Mouse (Mus musculus) neural tube, embryonic 11.5 days (tissue): ENCODE data around the gene Opn1sw. TPM values are rescaled to one million over a fixed set of nuclear protein-coding genes. Genes with fewer than 3 reads are reported as not detected.

ENCODE experiments used
- ATAC-seq: fragments of 200-750 bp; cut with Nextera tagmentation; 2 replicates; pipeline ENCODE4 v1.8.0; 2017; ENCODE audit warnings: moderate number of reproducible peaks, mild to moderate bottlenecking, moderate TSS enrichment, moderate library complexity; ENCODE audit not compliant: insufficient read depth, low FRiP score, low TSS enrichment
- DNase-seq: peaks from one replicate; pipeline ENCODE4 v3.0.0-alpha.2; 2015; ENCODE audit warnings: low spot score
- H3K27ac ChIP-seq: fragments of 300-500 bp; sonication (generic); 2 replicates; pipeline ENCODE4 v1.5.1; 2014; ENCODE audit warnings: low read depth, mild to moderate bottlenecking, low read length
- H3K27me3 ChIP-seq: fragments of 300-500 bp; sonication (generic); 2 replicates; pipeline ENCODE4 v1.6.1; 2014; ENCODE audit warnings: mild to moderate bottlenecking, low read length, mixed read lengths; ENCODE audit not compliant: control insufficient read depth, insufficient read depth
- H3K36me3 ChIP-seq: fragments of 300-500 bp; sonication (generic); 2 replicates; pipeline ENCODE4 v1.6.1; 2014; ENCODE audit warnings: mild to moderate bottlenecking, low read length, moderate library complexity, mixed read lengths; ENCODE audit not compliant: control insufficient read depth, insufficient read depth
- H3K4me1 ChIP-seq: fragments of 300-500 bp; sonication (generic); 2 replicates; pipeline ENCODE4 v1.6.1; 2014; ENCODE audit warnings: low read length, mixed read lengths; ENCODE audit not compliant: control insufficient read depth, insufficient read depth
- H3K4me2 ChIP-seq: fragments of 300-500 bp; sonication (generic); 2 replicates; pipeline ENCODE4 v1.6.1; 2014; ENCODE audit warnings: low read depth, mild to moderate bottlenecking, moderate library complexity
- H3K4me3 ChIP-seq: fragments of 300-500 bp; sonication (generic); 2 replicates; pipeline ENCODE4 v1.5.1; 2014; ENCODE audit warnings: low read depth, low read length
- H3K9ac ChIP-seq: fragments of 300-500 bp; sonication (generic); 2 replicates; pipeline ENCODE4 v1.6.1; 2014; ENCODE audit warnings: mild to moderate bottlenecking, low read length
- H3K9me3 ChIP-seq: fragments of 300-500 bp; sonication (generic); 2 replicates; pipeline ENCODE4 v1.6.1; 2016; ENCODE audit warnings: low read length; ENCODE audit not compliant: control insufficient read depth
- WGBS: fragments of 180-500 bp; shearing (Covaris S2); extraction: QIAGEN DNeasy Blood & Tissue Kit; methylation state at CpG from one replicate; pipeline ENCODE4 v1.1.7; 2014; 5-methylcytosine and 5-hydroxymethylcytosine counted together
- polyA plus RNA-seq: library from polyadenylated mRNA; unstranded; fragments of >200 nt; fragmentation: Nextera tagmentation; extraction: Ambion mirVana; gene quantifications from 2 replicates; pipeline ENCODE4 v1.2.1, GENCODE M21; 2014

Opn1sw gene
- polyA plus RNA-seq, 1 experiment from 2014 or later = 0.20 TPM

DNA sequence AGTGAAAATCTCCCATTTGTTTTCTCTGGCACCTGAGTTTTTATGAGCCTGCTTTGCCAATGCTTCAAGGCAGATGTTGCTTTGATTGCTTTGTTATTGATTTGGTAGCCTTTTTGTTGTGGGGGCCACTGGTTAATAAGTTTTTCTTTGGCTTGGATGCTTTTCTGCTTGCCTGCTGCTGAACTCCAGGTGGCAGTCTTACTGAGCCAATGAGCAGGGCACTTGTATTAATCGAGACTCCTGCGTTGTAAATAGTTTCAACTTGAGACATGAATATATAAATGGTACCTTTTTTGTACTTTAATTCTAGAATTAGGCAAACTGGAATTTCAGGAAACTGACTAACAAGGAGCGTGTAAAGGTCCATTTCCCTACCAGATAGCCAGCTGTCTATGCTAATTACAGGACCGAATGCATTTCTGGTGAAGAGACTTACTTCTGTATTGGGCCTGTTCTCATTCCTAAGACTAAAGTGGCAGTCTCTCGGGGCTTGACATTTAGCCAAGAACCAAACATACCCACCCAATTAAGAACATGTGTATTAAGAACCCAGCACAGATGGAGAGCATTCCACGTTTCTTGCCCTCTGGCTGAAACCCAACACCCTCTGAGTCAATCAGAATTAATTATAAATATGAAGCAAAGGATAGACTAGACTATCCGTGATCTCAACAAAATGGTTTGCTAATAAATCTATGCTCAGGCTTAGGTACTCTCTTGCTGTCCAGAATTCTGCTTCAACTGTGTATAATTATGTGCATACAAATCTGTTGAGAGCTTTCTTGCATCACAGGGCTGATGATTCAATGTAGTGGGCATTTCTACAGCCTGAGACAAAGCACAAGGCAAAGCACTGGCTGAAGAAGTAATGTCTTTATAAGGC, 25.8 kb downstream of the Opn1sw start:
- Histone ChIP-seq H3K36me3 (peaks cover 9% of the 10 kb centered on the region), H3K9ac (no peak overlapping the region), H3K9me3 (no peaks in the 10 kb centered on the region), H3K4me1 (no peaks in the 10 kb centered on the region; the same call in 1 of the 2 replicates), H3K27ac (no peak overlapping the region), H3K4me3 (no peak overlapping the region), H3K27me3 (no peaks in the 10 kb centered on the region), H3K4me2 (no peak overlapping the region)
- no peak for ATAC-seq
- WGBS = 77% methylated on average over 7 of the region's 7 CpGs
- no peak for DNase-seq

GRCm38 (mm10) chr6:29360211-29360610, 28.1 kb downstream of the Opn1sw start:
- Histone ChIP-seq H3K4me3 (no peak overlapping the region), H3K4me1 (no peaks in the 10 kb centered on the region; the same call in 1 of the 2 replicates), H3K9ac (no peak overlapping the region), H3K9me3 (no peaks in the 10 kb centered on the region), H3K27ac (no peak overlapping the region), H3K36me3 (peaks cover 5% of the 10 kb centered on the region; the same call in 1 of the 2 replicates), H3K4me2 (no peak overlapping the region), H3K27me3 (no peaks in the 10 kb centered on the region)
- no peak for ATAC-seq
- no peak for DNase-seq
- 93% methylated on average over 6 of the region's 6 CpGs for WGBS

GRCm38 (mm10) chr6:29359386-29359785, 28.9 kb downstream of the Opn1sw start:
- Histone ChIP-seq H3K4me3 (no peak overlapping the region), H3K9me3 (no peaks in the 10 kb centered on the region), H3K27me3 (no peaks in the 10 kb centered on the region), H3K4me2 (no peak overlapping the region), H3K4me1 (no peaks in the 10 kb centered on the region; the same call in 1 of the 2 replicates), H3K36me3 (peaks cover 5% of the 10 kb centered on the region; the same call in 1 of the 2 replicates), H3K27ac (no peak overlapping the region), H3K9ac (no peak overlapping the region)
- 93% methylated on average over 3 of the region's 3 CpGs for WGBS
- ATAC-seq (no peak), DNase-seq (no peak)

DNA sequence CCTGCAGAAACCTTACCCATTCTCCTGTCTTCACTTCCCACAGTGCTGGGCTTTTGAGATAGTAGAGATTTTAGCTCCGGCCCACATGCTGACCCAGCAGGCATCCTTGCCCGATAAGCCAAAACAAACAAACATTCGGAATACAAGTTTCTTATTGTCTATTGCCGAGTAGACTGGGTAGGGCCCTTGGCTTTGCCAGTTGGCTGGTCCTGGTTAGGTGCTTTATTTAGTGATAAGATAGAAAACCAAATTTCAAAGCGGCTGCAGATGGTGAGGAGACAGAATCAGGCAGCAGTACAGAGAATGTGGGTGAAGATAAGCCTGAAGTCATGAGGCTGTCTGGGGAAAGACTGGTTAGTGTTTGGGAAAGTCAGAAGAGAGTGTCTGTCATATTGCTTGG, 35.5 kb downstream of the Opn1sw start:
- Histone ChIP-seq H3K27me3 (no peaks in the 10 kb centered on the region), H3K36me3 (peaks cover 3% of the 10 kb centered on the region; the same call in 1 of the 2 replicates), H3K9me3 (no peaks in the 10 kb centered on the region), H3K4me3 (no peak overlapping the region), H3K9ac (no peak overlapping the region), H3K4me2 (no peak overlapping the region), H3K27ac (no peak overlapping the region), H3K4me1 (peaks cover 5% of the 10 kb centered on the region; the same call in 1 of the 2 replicates)
- DNase-seq (no peak), ATAC-seq (no peak)
- WGBS = 64% methylated on average over 5 of the region's 5 CpGs

DNA sequence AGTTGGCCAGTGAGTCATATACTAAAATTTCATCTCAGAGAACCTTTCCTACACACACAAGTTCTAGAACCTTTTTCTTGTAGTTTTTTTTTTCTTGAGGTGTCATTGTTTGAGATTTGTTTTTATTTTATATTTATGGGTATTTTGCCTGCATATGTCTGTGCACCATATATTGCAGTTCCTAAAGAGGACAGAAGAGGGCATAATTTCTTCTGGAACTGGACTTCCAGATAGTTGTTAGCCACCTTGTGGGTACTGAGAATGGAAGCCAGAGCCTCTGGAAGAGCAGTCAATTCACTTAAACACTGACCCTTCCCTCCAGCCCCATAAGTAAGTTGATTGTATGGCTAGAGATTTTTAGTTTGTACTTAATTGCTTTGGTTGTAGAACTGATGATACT, 36.7 kb downstream of the Opn1sw start:
- no peaks in the 10 kb centered on the region for H3K27me3 ChIP-seq
- ATAC-seq = no peak
- DNase-seq = no peak

DNA sequence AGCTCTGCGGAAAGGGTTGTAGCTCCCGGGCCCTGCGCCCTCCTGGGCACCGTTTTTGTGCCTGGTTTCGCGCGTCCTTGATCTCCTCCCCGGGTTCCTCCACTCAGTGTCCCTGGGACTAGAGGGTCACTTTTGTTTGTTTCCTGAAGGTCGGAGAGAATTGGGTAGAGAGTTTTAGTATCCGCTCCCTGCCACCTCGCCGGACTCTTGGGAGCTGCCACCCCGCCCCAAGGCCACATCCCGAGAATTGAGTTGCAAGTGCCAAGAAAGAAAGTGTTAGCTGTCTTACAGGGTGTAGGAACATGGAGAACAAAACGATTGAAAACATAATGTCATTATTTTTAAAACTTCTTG, 39.9 kb downstream of the Opn1sw start:
- peak overlapping the region; percentile 83 for H3K9ac ChIP-seq
- no peak; the same call in 1 of the 2 replicates for ATAC-seq
- H3K4me3 ChIP-seq = peak overlapping the region; percentile 88
- H3K9me3 ChIP-seq = no peaks in the 10 kb centered on the region
- under 1% methylated on average over 15 of the region's 15 CpGs for WGBS
- DNase-seq = no peak
- H3K4me1 ChIP-seq = peaks cover 5% of the 10 kb centered on the region; the same call in 1 of the 2 replicates
- H3K27ac ChIP-seq = peak overlapping the region; percentile 23; the same call in 1 of the 2 replicates
- H3K36me3 ChIP-seq = no peaks in the 10 kb centered on the region
- H3K4me2 ChIP-seq = peak overlapping the region; percentile 49
- H3K27me3 ChIP-seq = no peaks in the 10 kb centered on the region

More for the DNA sequence above, 36.7 kb downstream of the Opn1sw start:
- Histone ChIP-seq H3K9me3 (no peaks in the 10 kb centered on the region), H3K4me2 (no peak overlapping the region), H3K4me1 (peaks cover 5% of the 10 kb centered on the region; the same call in 1 of the 2 replicates), H3K4me3 (no peak overlapping the region), H3K27ac (no peak overlapping the region), H3K9ac (no peak overlapping the region), H3K36me3 (no peaks in the 10 kb centered on the region)

- H3K4me1 ChIP-seq = peaks cover 5% of the 10 kb centered on the region; the same call in 1 of the 2 replicates
- H3K4me2 ChIP-seq = peak within 1 kb of the TSS; percentile 62
- no peaks in the 10 kb centered on the region for H3K36me3 ChIP-seq
- H3K27ac ChIP-seq = peak within 1 kb of the TSS; percentile 67
- H3K27me3 ChIP-seq = no peaks in the 10 kb centered on the region
- DNase-seq = peak; percentile 99
- peak within 1 kb of the TSS; percentile 88 for H3K4me3 ChIP-seq
- under 1% methylated on average over 55 of the region's 55 CpGs for WGBS
- ATAC-seq = peak; percentile 100
- no peaks in the 10 kb centered on the region for H3K9me3 ChIP-seq
- H3K9ac ChIP-seq = peak within 1 kb of the TSS; percentile 83
Observed at GRCm38 (mm10) chr6:29347665-29348370, 40.5 kb downstream of the Opn1sw start, which contains the start of gene Calu. TSS of gene Calu (plus strand) at chr6:29348069.

- Histone ChIP-seq H3K4me1 (peaks cover 5% of the 10 kb centered on the region; the same call in 1 of the 2 replicates), H3K4me2 (peak overlapping the region; percentile 62), H3K36me3 (no peaks in the 10 kb centered on the region), H3K27me3 (no peaks in the 10 kb centered on the region), H3K4me3 (peak overlapping the region; percentile 88), H3K9me3 (no peaks in the 10 kb centered on the region), H3K9ac (peak overlapping the region; percentile 55), H3K27ac (peak overlapping the region; percentile 67)
- no peak for ATAC-seq
- 37% methylated on average over 7 of the region's 7 CpGs for whole genome bisulfite sequencing
- DNase-seq = no peak
Observed at GRCm38 (mm10) chr6:29347189-29347588, 41.1 kb downstream of the Opn1sw start.
